Mouse (Mus musculus) liver, embryonic 11.5 days (tissue): ENCODE measurements around the gene Sct. TPM values are rescaled to one million over a fixed set of nuclear protein-coding genes. Genes with fewer than 3 reads are reported as not detected.
A peak's percentile ranks its signal among the peaks of the same experiment; 100 is the strongest.
"Not testable (repeated sequence)": the region's sequence is repeated elsewhere in the genome, so short reads cannot be mapped to it uniquely, and the experiment has no call there.

Source experiments
- ATAC-seq: fragments of 200-750 bp; cut with Nextera tagmentation; replicated peaks from 2 replicates; pipeline ENCODE4 v1.8.0; 2017; ENCODE audit warnings: moderate number of reproducible peaks, mild to moderate bottlenecking, moderate TSS enrichment, moderate library complexity; ENCODE audit not compliant: low FRiP score
- DNase-seq: peaks from one replicate; pipeline ENCODE4 v3.0.0-alpha.2; 2017; ENCODE audit warnings: low spot score
- H3K27ac ChIP-seq: fragments of 300-500 bp; sonication (generic); 2 replicates; pipeline ENCODE4 v1.5.1; 2014; ENCODE audit warnings: mild to moderate bottlenecking, low read depth, low read length, control low read depth
- H3K27me3 ChIP-seq: fragments of 300-500 bp; sonication (generic); replicated peaks from 2 replicates; pipeline ENCODE4 v1.6.1; 2014; ENCODE audit warnings: low read length, mixed read lengths; ENCODE audit not compliant: control insufficient read depth, insufficient read depth
- H3K36me3 ChIP-seq: fragments of 300-500 bp; sonication (generic); 2 replicates; pipeline ENCODE4 v1.6.1; 2014; ENCODE audit warnings: mild to moderate bottlenecking, low read length, moderate library complexity, mixed read lengths; ENCODE audit not compliant: control insufficient read depth, insufficient read depth
- H3K4me1 ChIP-seq: fragments of 300-500 bp; sonication (generic); replicated peaks from 2 replicates; pipeline ENCODE4 v1.6.1; 2014; ENCODE audit warnings: low read length, mixed read lengths; ENCODE audit not compliant: control insufficient read depth, insufficient read depth
- H3K4me2 ChIP-seq: fragments of 300-500 bp; sonication (generic); 2 replicates; pipeline ENCODE4 v1.6.1; 2014; ENCODE audit warnings: mild to moderate bottlenecking, control low read depth, moderate library complexity
- H3K4me3 ChIP-seq: fragments of 300-500 bp; sonication (generic); 2 replicates; pipeline ENCODE4 v1.5.1; 2014; ENCODE audit warnings: low read depth, low read length, control low read depth
- H3K9ac ChIP-seq: fragments of 300-500 bp; sonication (generic); 2 replicates; pipeline ENCODE4 v1.6.1; 2014; ENCODE audit warnings: low read depth, low read length, control low read depth
- H3K9me3 ChIP-seq: fragments of 300-500 bp; sonication (generic); 2 replicates; pipeline ENCODE4 v1.6.1; 2016; ENCODE audit warnings: low read length, inconsistent platforms, mixed read lengths; ENCODE audit not compliant: control insufficient read depth
- WGBS: fragments of 180-500 bp; shearing (Covaris S2); extraction: QIAGEN DNeasy Blood & Tissue Kit; methylation state at CpG from one replicate; pipeline ENCODE4 v1.1.7; 2014; 5-methylcytosine and 5-hydroxymethylcytosine counted together
- polyA plus RNA-seq: library from polyadenylated mRNA; unstranded; fragments of >200 nt; fragmentation: Nextera tagmentation; extraction: Ambion mirVana; gene quantifications from 2 replicates; pipeline ENCODE4 v1.2.1, GENCODE M21; 2014

Sct gene
- polyA plus RNA-seq, 1 experiment from 2014 or later, result 1.6 TPM

DNA sequence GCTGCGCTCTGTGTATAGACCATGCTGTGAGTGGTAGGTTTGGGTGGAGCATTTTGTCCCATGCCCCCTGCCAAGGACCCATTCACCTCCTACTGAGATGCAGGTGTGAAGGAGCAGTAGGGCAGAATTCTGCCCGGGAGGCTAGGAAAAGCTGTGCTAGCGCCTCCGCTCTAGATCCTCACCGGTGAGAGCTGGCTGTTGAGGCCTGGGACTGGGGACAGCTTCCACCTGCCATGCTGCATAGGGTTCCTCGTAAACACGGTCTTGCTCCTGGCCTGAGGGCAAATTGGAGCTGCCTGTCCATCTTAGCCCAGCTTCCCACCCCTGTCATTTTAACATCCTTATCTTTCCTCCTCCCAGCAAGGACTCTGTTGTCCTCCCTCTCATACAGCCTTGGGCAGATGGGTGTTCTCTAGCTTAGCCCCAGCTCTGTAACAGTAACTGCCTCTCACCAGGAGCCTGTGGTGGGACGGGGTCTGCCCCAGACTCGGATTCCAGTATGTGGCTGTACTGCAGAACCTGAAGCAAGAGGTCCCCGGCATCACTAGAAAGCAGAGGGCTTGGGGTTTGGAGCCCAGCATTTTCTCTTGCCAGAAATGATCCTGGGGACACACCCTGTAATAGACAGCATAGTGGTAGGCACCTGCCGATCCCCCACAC is 14.8 kb downstream of the Sct start:
- 77% methylated on average over 11 of the region's 11 CpGs for WGBS
- no peak overlapping the region for H3K4me3 ChIP-seq
- no peak overlapping the region for H3K27ac ChIP-seq

DNA sequence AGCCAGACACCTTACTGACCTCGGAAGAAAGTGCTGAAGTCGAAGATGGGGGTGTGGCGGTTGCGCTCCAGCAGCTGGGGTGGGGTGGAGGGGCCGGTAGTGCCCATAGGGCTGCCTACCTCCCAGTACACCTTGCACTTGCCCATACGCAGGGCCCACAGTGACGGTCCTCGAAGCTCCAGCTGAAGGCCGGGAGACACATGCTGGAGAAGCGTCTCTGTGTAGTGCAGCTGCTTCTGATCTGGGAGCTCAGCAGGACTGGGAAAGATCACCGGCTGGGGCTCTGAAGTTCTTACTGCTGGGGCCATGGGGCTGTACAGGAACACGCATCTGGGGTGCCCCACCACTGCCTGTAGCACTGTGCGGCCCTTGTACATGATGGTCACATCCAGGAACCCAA is 15.3 kb downstream of the Sct start:
- H3K4me1 ChIP-seq, result peaks cover 16% of the 10 kb centered on the region
- peaks cover 51% of the 10 kb centered on the region for H3K36me3 ChIP-seq
- H3K4me3 ChIP-seq, result no peak overlapping the region
- no peaks in the 10 kb centered on the region for H3K9me3 ChIP-seq
- H3K27ac ChIP-seq, result no peak overlapping the region
- ATAC-seq (no peak), DNase-seq (no peak)
- H3K9ac ChIP-seq, result no peak overlapping the region
- H3K27me3 ChIP-seq, result no peaks in the 10 kb centered on the region
- no peak overlapping the region for H3K4me2 ChIP-seq
- 88% methylated on average over 13 of the region's 13 CpGs for WGBS

More for the DNA sequence above, 14.8 kb downstream of the Sct start:
- no peak overlapping the region for H3K9ac ChIP-seq
- H3K9me3 ChIP-seq, result no peaks in the 10 kb centered on the region
- no peaks in the 10 kb centered on the region for H3K27me3 ChIP-seq
- H3K4me2 ChIP-seq, result no peak overlapping the region; the same call in 1 of the 2 replicates
- peaks cover 46% of the 10 kb centered on the region for H3K36me3 ChIP-seq
- no peak for ATAC-seq
- no peak for DNase-seq
- H3K4me1 ChIP-seq, result peaks cover 16% of the 10 kb centered on the region

DNA sequence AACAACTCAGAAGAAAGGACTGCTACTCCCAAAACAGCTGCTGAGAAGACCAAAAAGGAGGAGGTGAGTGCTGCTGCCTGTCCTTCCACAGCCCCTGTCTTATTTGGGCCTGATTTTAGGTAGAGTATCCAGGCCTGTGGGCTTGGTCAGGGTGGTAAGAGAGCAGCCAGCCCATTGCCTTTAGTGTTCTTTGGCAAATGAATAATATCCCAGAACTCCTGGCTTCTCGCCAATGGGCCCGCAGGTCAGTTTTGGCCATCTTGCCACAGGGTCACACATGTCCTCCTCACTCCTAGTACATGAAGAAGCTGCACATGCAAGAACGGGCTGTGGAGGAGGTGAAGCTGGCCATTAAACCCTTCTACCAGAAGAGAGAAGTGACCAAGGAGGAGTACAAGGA is 17.5 kb downstream of the Sct start:
- no peak overlapping the region for H3K27ac ChIP-seq
- H3K4me2 ChIP-seq, result no peak overlapping the region
- ATAC-seq, result no peak
- H3K9me3 ChIP-seq, result no peaks in the 10 kb centered on the region
- no peak overlapping the region for H3K4me3 ChIP-seq
- DNase-seq, result no peak
- H3K27me3 ChIP-seq, result no peaks in the 10 kb centered on the region
- peaks cover 14% of the 10 kb centered on the region for H3K4me1 ChIP-seq
- H3K36me3 ChIP-seq, result peaks cover 73% of the 10 kb centered on the region
- WGBS, result 89% methylated on average over 3 of the region's 3 CpGs
- no peak overlapping the region for H3K9ac ChIP-seq

DNA sequence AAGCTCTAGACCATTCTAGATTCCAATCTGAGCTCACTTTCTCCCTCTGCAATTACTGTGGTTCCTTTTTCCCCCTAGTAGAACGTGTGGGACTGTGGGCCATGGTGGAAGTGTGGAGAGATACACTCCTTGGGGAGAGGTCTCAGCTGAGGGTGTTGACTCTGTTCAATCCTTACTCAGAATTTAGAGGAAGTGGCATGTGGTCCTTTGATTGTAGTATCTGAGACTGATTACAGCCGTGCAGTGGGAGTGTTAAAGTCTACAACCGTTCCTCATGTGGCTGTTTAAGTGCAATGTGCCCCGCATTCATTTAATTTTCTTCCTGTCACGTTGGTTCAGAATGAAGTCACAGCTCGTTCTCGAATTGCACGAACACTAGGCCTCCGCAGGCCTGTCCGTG is 22.8 kb downstream of the Sct start:
- DNase-seq (no peak), ATAC-seq (no peak)
- H3K27ac ChIP-seq, result no peak overlapping the region
- H3K9ac ChIP-seq, result no peak overlapping the region
- WGBS, result 86% methylated on average over 10 of the region's 10 CpGs
- H3K4me1 ChIP-seq, result no peaks in the 10 kb centered on the region
- no peak overlapping the region for H3K4me3 ChIP-seq
- no peaks in the 10 kb centered on the region for H3K9me3 ChIP-seq
- H3K27me3 ChIP-seq, result no peaks in the 10 kb centered on the region
- H3K36me3 ChIP-seq, result peaks cover 80% of the 10 kb centered on the region
- no peak overlapping the region for H3K4me2 ChIP-seq

DNA sequence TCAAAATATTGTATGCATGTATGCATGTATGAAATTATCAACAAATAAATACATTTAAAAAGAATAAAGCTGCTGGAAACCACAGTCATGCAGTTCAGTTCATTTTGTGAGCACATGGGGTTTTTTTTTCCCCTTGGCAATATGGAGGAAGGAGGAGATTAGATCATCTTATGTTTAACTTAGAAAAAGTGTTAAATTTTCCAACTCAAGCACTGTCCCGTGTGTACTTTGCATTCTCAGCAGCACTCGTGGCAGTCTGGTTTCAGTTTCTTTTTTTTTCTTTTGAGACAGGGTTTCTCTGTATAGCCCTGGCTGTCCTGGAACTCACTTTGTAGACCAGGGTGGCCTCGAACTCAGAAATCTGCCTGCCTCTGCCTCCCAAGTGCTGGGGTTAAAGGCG is 28.4 kb downstream of the Sct start:
- not testable (repeated sequence) for H3K4me3 ChIP-seq, H3K27me3 ChIP-seq, H3K4me1 ChIP-seq, DNase-seq, H3K9me3 ChIP-seq, H3K4me2 ChIP-seq, H3K27ac ChIP-seq, ATAC-seq, H3K9ac ChIP-seq
- H3K36me3 ChIP-seq, result peaks cover 63% of the 10 kb centered on the region
- 92% methylated on average over 4 of the region's 4 CpGs for WGBS

DNA sequence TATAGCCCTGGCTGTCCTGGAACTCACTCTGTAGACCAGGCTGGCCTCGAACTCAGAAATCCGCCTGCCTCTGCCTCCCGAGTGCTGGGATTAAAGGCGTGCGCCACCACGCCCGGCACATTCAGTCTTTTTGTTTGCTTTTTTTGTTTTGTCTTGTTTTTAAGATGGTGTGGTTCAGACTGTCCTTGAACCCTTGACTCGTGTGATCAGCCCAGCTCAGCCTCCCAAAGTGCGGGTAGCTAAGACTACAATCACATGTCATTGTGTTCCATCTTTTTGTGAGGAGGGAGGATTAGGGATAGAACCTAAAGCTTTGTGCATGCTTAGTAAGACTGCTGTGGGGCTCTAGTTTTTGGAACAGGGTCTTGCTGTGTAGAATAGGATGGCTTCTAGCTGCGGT is 47.4 kb downstream of the Sct start:
- 92% methylated on average over 9 of the region's 10 CpGs for WGBS
- no peak overlapping the region for H3K9ac ChIP-seq
- H3K4me1 ChIP-seq, result peaks cover 15% of the 10 kb centered on the region
- H3K27me3 ChIP-seq, result no peaks in the 10 kb centered on the region
- DNase-seq, result no peak
- H3K4me2 ChIP-seq, result no peak overlapping the region
- no peak overlapping the region; the same call in 1 of the 2 replicates for H3K27ac ChIP-seq
- H3K4me3 ChIP-seq, result no peak overlapping the region
- no peak for ATAC-seq
- no peaks in the 10 kb centered on the region for H3K9me3 ChIP-seq
- H3K36me3 ChIP-seq, result peaks cover 36% of the 10 kb centered on the region

DNA sequence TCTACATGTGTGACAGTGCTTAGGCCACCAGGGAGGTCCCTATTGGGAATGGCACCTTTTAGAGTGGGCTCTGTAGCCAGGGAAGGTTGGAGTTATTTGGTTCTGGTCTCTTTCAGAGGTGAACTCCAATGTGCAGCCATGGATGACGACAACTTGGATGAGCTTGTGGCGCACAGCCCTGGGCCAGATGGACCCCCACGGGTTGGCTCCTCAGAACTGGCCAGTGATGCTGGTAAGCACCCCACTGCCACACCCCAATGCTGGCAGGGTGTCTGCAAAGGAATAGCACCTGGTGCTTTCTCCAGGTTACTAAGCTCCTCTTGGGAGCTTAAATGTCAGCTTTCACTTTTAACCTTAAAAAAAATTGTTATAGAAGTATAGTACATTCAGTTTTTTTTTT is 47.8 kb downstream of the Sct start:
- Histone ChIP-seq H3K9me3 (no peaks in the 10 kb centered on the region), H3K4me3 (no peak overlapping the region), H3K4me1 (peaks cover 15% of the 10 kb centered on the region), H3K36me3 (peaks cover 36% of the 10 kb centered on the region), H3K4me2 (peak overlapping the region; percentile 98), H3K27ac (no peak overlapping the region), H3K27me3 (no peaks in the 10 kb centered on the region), H3K9ac (no peak overlapping the region)
- ATAC-seq (no peak), DNase-seq (no peak)
- WGBS, result 96% methylated on average over 3 of the region's 3 CpGs

DNA sequence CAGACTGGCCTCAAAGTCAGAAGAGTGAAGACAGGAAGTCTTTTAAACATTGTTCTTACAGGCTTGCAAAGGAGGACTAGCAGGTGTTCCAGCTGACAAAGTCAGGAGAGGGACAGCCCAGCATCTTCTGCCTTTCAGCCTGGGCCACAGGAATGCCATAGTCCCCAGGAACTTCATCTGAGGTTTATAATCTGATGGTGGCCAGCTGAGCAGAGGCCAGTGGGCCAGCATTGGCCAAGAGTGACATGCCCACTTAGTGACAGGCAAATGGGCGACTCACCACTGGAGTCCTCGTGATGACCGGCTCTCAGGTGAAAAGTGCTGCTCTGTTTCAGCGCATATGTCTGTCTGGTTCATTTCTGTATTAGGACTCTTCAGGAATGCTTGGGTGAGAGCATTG is 48.4 kb downstream of the Sct start:
- DNase-seq (no peak), ATAC-seq (no peak)
- H3K4me3 ChIP-seq, result peak overlapping the region; percentile 98
- peak overlapping the region; percentile 99; the same call in 1 of the 2 replicates for H3K9ac ChIP-seq
- no peaks in the 10 kb centered on the region for H3K27me3 ChIP-seq
- peaks cover 35% of the 10 kb centered on the region for H3K36me3 ChIP-seq
- H3K4me2 ChIP-seq, result peak overlapping the region; percentile 98
- no peaks in the 10 kb centered on the region for H3K9me3 ChIP-seq
- 88% methylated on average over 4 of the region's 4 CpGs for WGBS
- no peak overlapping the region for H3K27ac ChIP-seq
- peaks cover 15% of the 10 kb centered on the region for H3K4me1 ChIP-seq

DNA sequence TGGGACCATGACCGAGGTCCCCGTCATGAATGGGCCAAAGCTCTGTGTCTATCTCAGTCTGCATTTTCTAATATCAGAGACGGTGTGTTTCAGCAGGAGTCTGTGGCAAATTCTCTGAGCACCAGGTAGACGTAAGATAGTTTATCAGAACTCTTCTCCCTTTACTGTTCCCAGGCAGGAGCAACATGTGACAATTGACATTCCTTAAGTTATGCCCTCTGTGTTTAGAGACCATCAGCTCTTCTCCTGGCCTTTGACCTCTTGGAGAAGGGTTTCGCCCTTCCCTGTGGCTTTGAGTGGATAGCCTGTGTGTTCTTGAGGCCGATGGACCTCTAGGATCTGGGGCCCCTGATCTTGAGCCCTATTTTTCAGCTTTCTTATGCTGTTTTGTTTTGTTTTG is 49.2 kb downstream of the Sct start:
- no peaks in the 10 kb centered on the region for H3K27me3 ChIP-seq
- H3K4me1 ChIP-seq, result peaks cover 15% of the 10 kb centered on the region
- peak overlapping the region; percentile 98 for H3K4me2 ChIP-seq
- DNase-seq (no peak), ATAC-seq (no peak)
- peaks cover 28% of the 10 kb centered on the region for H3K36me3 ChIP-seq
- no peaks in the 10 kb centered on the region for H3K9me3 ChIP-seq
- H3K27ac ChIP-seq, result no peak overlapping the region
- H3K9ac ChIP-seq, result peak overlapping the region; percentile 99
- H3K4me3 ChIP-seq, result peak overlapping the region; percentile 98
- WGBS, result 47% methylated on average over 6 of the region's 6 CpGs
